ENCODE assay signal across 24 mouse cellular contexts in genomic region chr17:28737973-28738372, GRCm38 (mm10). TPM values are rescaled to one million over a fixed set of nuclear protein-coding genes. Genes with fewer than 3 reads are reported as not detected.
"Had no signal": no experiment of that assay in that cellular context is flagged by ENCODE, and none has a peak within 500 bp of the region (broad histone marks: within the 10 kb centered on the region; RNA-seq: fewer than 3 reads in every experiment).

No protein-coding gene starts in this region.

- H3K4me3 ChIP-seq: intestine, embryonic 15.5 days; kidney, embryonic 15.5 days; limb, embryonic 12.5 days; limb, embryonic 15.5 days; myocyte; neural tube, embryonic 13.5 days had no signal

- H3K4me2 ChIP-seq: intestine, embryonic 15.5 days; kidney, embryonic 15.5 days; limb, embryonic 12.5 days; limb, embryonic 15.5 days; midbrain, embryonic 11.5 days; neural tube, embryonic 13.5 days had no signal

- H3K27me3 ChIP-seq: intestine, embryonic 15.5 days; kidney, embryonic 15.5 days; limb, embryonic 12.5 days; limb, embryonic 15.5 days; megakaryocyte, embryonic 14.5 days; neural tube, embryonic 13.5 days had no signal

- DNase-seq: kidney, adult 11 months; kidney, adult 8-10 months; kidney, postnatal 10 days; kidney, postnatal 36 days; left cerebral cortex, postnatal 4 days; lung, adult 2 months; lung, postnatal 4 days; midbrain, embryonic 14.5 days; retina, postnatal 1 day; right cerebral cortex, postnatal 25 days; spleen, adult 18-20 months; thymus, adult 18-20 months; thymus, postnatal 14 days; thymus, postnatal 4 days had no signal

- H3K27ac ChIP-seq: intestine, embryonic 15.5 days; kidney, embryonic 15.5 days; limb, embryonic 12.5 days; liver, embryonic 14.5 days; neural tube, embryonic 13.5 days had no signal

- H3K4me1 ChIP-seq: intestine, embryonic 15.5 days; limb, embryonic 12.5 days; limb, embryonic 15.5 days; neural tube, embryonic 13.5 days had no signal

- H3K9ac ChIP-seq: intestine, embryonic 15.5 days; kidney, embryonic 15.5 days; limb, embryonic 12.5 days; limb, embryonic 15.5 days; liver, embryonic 14.5 days; neural tube, embryonic 13.5 days had no signal

- H3K9me3 ChIP-seq: intestine, embryonic 15.5 days; kidney, embryonic 15.5 days; limb, embryonic 12.5 days; limb, embryonic 15.5 days; neural tube, embryonic 13.5 days had no signal

- ATAC-seq: intestine, embryonic 15.5 days had no signal

RNA-seq across cellular contexts. Expression of gene AC170998.1, which starts 12.1 kb away (rescaled TPM):
- polyA plus RNA-seq: myocyte; testis, adult 2 months had no signal

RNA-seq across cellular contexts. Expression of gene Slc26a8, which starts 47.9 kb away (rescaled TPM):
- polyA plus RNA-seq: myocyte had no signal
